Mouse (Mus musculus): ENCODE data around the gene Cdyl2. TPM values are rescaled to one million over a fixed set of nuclear protein-coding genes. Genes with fewer than 3 reads are reported as not detected.

The Cdyl2 gene
- polyA plus RNA-seq, 1 experiment from 2014 or later: 9.4 TPM

- H3K9me3 ChIP-seq: peaks cover 13% of the 10 kb centered on the region; the same call in 1 of the 2 replicates
- no peaks in the 10 kb centered on the region for H3K4me1 ChIP-seq (replicated peaks)
- H3K4me3 ChIP-seq: no peak overlapping the region
- no peak overlapping the region for H3K9ac ChIP-seq
- 93% methylated on average over 7 of the region's 7 CpGs for WGBS
- H3K27ac ChIP-seq: no peak overlapping the region
- H3K4me2 ChIP-seq: no peak overlapping the region
- no peaks in the 10 kb centered on the region; the same call in 1 of the 2 replicates for H3K36me3 ChIP-seq
- no peak for ATAC-seq (ENCODE audit: low FRiP score)
- H3K27me3 ChIP-seq: no peaks in the 10 kb centered on the region
These were observed 63.8 kb downstream of the Cdyl2 start for GRCm38 (mm10) chr8:116668977-116669376.

- Histone ChIP-seq H3K4me2 (no peak overlapping the region), H3K36me3 (no peaks in the 10 kb centered on the region; the same call in 1 of the 2 replicates), H3K4me1 (replicated peaks) (no peaks in the 10 kb centered on the region), H3K9ac (no peak overlapping the region), H3K27ac (no peak overlapping the region), H3K4me3 (no peak overlapping the region), H3K27me3 (no peaks in the 10 kb centered on the region), H3K9me3 (peaks cover 13% of the 10 kb centered on the region; the same call in 1 of the 2 replicates)
- 94% methylated on average over 11 of the region's 11 CpGs for WGBS
- ATAC-seq (ENCODE audit: low FRiP score): no peak
These were observed 65.9 kb downstream of the Cdyl2 start for GRCm38 (mm10) chr8:116666781-116667325.

- ATAC-seq (ENCODE audit: low FRiP score): no peak
- H3K4me2 ChIP-seq: no peak overlapping the region
- no peak overlapping the region for H3K9ac ChIP-seq
- H3K4me1 ChIP-seq (replicated peaks): no peaks in the 10 kb centered on the region
- no peak overlapping the region for H3K4me3 ChIP-seq
- H3K9me3 ChIP-seq: no peaks in the 10 kb centered on the region
- no peak overlapping the region for H3K27ac ChIP-seq
- 73% methylated on average over 1 of the region's 1 CpGs for WGBS
- no peaks in the 10 kb centered on the region for H3K36me3 ChIP-seq
- H3K27me3 ChIP-seq: no peaks in the 10 kb centered on the region
These were observed 71.3 kb downstream of the Cdyl2 start for GRCm38 (mm10) chr8:116661521-116661920.

GRCm38 (mm10) chr8:116656811-116657210 is 76.0 kb downstream of the Cdyl2 start:
- no peaks in the 10 kb centered on the region for H3K36me3 ChIP-seq
- no peaks in the 10 kb centered on the region for H3K27me3 ChIP-seq
- no peak for ATAC-seq (ENCODE audit: low FRiP score)
- no peak overlapping the region for H3K9ac ChIP-seq
- no peak overlapping the region for H3K27ac ChIP-seq
- no peak overlapping the region for H3K4me2 ChIP-seq
- 90% methylated on average over 3 of the region's 3 CpGs for WGBS
- H3K4me1 ChIP-seq (replicated peaks): peaks cover 6% of the 10 kb centered on the region
- H3K9me3 ChIP-seq: no peaks in the 10 kb centered on the region
- H3K4me3 ChIP-seq: no peak overlapping the region

GRCm38 (mm10) chr8:116654881-116655280 is 77.9 kb downstream of the Cdyl2 start:
- Histone ChIP-seq H3K9ac (no peak overlapping the region), H3K27me3 (no peaks in the 10 kb centered on the region), H3K9me3 (no peaks in the 10 kb centered on the region), H3K27ac (no peak overlapping the region), H3K4me3 (no peak overlapping the region), H3K36me3 (no peaks in the 10 kb centered on the region), H3K4me1 (replicated peaks) (peaks cover 6% of the 10 kb centered on the region), H3K4me2 (no peak overlapping the region)
- WGBS: 89% methylated on average over 3 of the region's 3 CpGs
- no peak for ATAC-seq (ENCODE audit: low FRiP score)

- H3K4me1 ChIP-seq (replicated peaks): peaks cover 6% of the 10 kb centered on the region
- no peaks in the 10 kb centered on the region for H3K36me3 ChIP-seq
- 41% methylated on average over 4 of the region's 4 CpGs for whole genome bisulfite sequencing
- H3K9ac ChIP-seq: no peak overlapping the region
- ATAC-seq (ENCODE audit: low FRiP score): no peak
- H3K9me3 ChIP-seq: no peaks in the 10 kb centered on the region
- H3K4me2 ChIP-seq: no peak overlapping the region
- no peak overlapping the region for H3K27ac ChIP-seq
- no peak overlapping the region for H3K4me3 ChIP-seq
- H3K27me3 ChIP-seq: no peaks in the 10 kb centered on the region
These were observed 79.8 kb downstream of the Cdyl2 start for GRCm38 (mm10) chr8:116652949-116653348.

GRCm38 (mm10) chr8:116649975-116650725 is 82.6 kb downstream of the Cdyl2 start:
- 85% methylated on average over 16 of the region's 16 CpGs for WGBS
- Histone ChIP-seq H3K9me3 (no peaks in the 10 kb centered on the region), H3K9ac (no peak overlapping the region), H3K4me3 (no peak overlapping the region), H3K27me3 (no peaks in the 10 kb centered on the region), H3K36me3 (no peaks in the 10 kb centered on the region), H3K4me2 (no peak overlapping the region), H3K4me1 (replicated peaks) (peaks cover 6% of the 10 kb centered on the region), H3K27ac (no peak overlapping the region)
- no peak for ATAC-seq (ENCODE audit: low FRiP score)

GRCm38 (mm10) chr8:116645376-116645775 is 87.4 kb downstream of the Cdyl2 start:
- no peak overlapping the region for H3K4me2 ChIP-seq
- no peaks in the 10 kb centered on the region for H3K27me3 ChIP-seq
- H3K27ac ChIP-seq: no peak overlapping the region
- no peaks in the 10 kb centered on the region for H3K4me1 ChIP-seq (replicated peaks)
- H3K36me3 ChIP-seq: no peaks in the 10 kb centered on the region
- H3K9me3 ChIP-seq: no peaks in the 10 kb centered on the region
- no peak for ATAC-seq (ENCODE audit: low FRiP score)
- 90% methylated on average over 4 of the region's 4 CpGs for whole genome bisulfite sequencing
- no peak overlapping the region for H3K4me3 ChIP-seq
- no peak overlapping the region for H3K9ac ChIP-seq

- Histone ChIP-seq H3K27me3 (no peaks in the 10 kb centered on the region), H3K9me3 (no peaks in the 10 kb centered on the region), H3K4me2 (no peak overlapping the region), H3K36me3 (no peaks in the 10 kb centered on the region), H3K27ac (no peak overlapping the region), H3K9ac (no peak overlapping the region), H3K4me1 (replicated peaks) (peaks cover 10% of the 10 kb centered on the region), H3K4me3 (no peak overlapping the region)
- no peak for ATAC-seq (ENCODE audit: low FRiP score)
- WGBS: 82% methylated on average over 10 of the region's 10 CpGs
These were observed 91.9 kb downstream of the Cdyl2 start for GRCm38 (mm10) chr8:116640925-116641324.

GRCm38 (mm10) chr8:116637998-116638397 is 94.8 kb downstream of the Cdyl2 start:
- Histone ChIP-seq H3K4me2 (no peak overlapping the region), H3K9me3 (no peaks in the 10 kb centered on the region), H3K27me3 (no peaks in the 10 kb centered on the region), H3K4me3 (no peak overlapping the region), H3K9ac (no peak overlapping the region), H3K27ac (no peak overlapping the region), H3K36me3 (no peaks in the 10 kb centered on the region), H3K4me1 (replicated peaks) (peaks cover 10% of the 10 kb centered on the region)
- no peak for ATAC-seq (ENCODE audit: low FRiP score)
- 78% methylated on average over 4 of the region's 4 CpGs for WGBS

GRCm38 (mm10) chr8:116637193-116637592 is 95.6 kb downstream of the Cdyl2 start:
- 96% methylated on average over 7 of the region's 7 CpGs for WGBS
- Histone ChIP-seq H3K9ac (no peak overlapping the region), H3K4me2 (no peak overlapping the region)

GRCm38 (mm10) chr8:116636396-116636795 is 96.4 kb downstream of the Cdyl2 start:
- Histone ChIP-seq H3K27ac (no peak overlapping the region), H3K4me2 (no peak overlapping the region), H3K36me3 (no peaks in the 10 kb centered on the region), H3K4me3 (no peak overlapping the region), H3K9ac (no peak overlapping the region), H3K27me3 (no peaks in the 10 kb centered on the region), H3K9me3 (no peaks in the 10 kb centered on the region), H3K4me1 (replicated peaks) (peaks cover 10% of the 10 kb centered on the region)
- no peak for ATAC-seq (ENCODE audit: low FRiP score)
- 91% methylated on average over 10 of the region's 10 CpGs for WGBS

More at GRCm38 (mm10) chr8:116637193-116637592, 95.6 kb downstream of the Cdyl2 start:
- Histone ChIP-seq H3K36me3 (no peaks in the 10 kb centered on the region), H3K4me1 (replicated peaks) (peaks cover 10% of the 10 kb centered on the region), H3K27ac (no peak overlapping the region), H3K9me3 (no peaks in the 10 kb centered on the region), H3K27me3 (no peaks in the 10 kb centered on the region), H3K4me3 (no peak overlapping the region)
- ATAC-seq (ENCODE audit: low FRiP score): no peak

GRCm38 (mm10) chr8:116635972-116636371 is 96.8 kb downstream of the Cdyl2 start:
- H3K4me3 ChIP-seq: no peak overlapping the region
- H3K27ac ChIP-seq: no peak overlapping the region
- 93% methylated on average over 8 of the region's 8 CpGs for WGBS
- no peaks in the 10 kb centered on the region for H3K27me3 ChIP-seq
- no peak overlapping the region for H3K9ac ChIP-seq
- no peaks in the 10 kb centered on the region for H3K9me3 ChIP-seq
- H3K36me3 ChIP-seq: no peaks in the 10 kb centered on the region
- H3K4me2 ChIP-seq: no peak overlapping the region
- H3K4me1 ChIP-seq (replicated peaks): peaks cover 10% of the 10 kb centered on the region
- ATAC-seq (ENCODE audit: low FRiP score): no peak
